Mouse (Mus musculus): ENCODE data around the gene Myh10. TPM values are rescaled to one million over a fixed set of nuclear protein-coding genes. Genes with fewer than 3 reads are reported as not detected.
"Not testable (repeated sequence)": the region's sequence is repeated elsewhere in the genome, so short reads cannot be mapped to it uniquely, and the experiment has no call there.

Myh10 gene
- total RNA-seq, 2 experiments from 2014 or later, result 140 to 143 TPM

DNA sequence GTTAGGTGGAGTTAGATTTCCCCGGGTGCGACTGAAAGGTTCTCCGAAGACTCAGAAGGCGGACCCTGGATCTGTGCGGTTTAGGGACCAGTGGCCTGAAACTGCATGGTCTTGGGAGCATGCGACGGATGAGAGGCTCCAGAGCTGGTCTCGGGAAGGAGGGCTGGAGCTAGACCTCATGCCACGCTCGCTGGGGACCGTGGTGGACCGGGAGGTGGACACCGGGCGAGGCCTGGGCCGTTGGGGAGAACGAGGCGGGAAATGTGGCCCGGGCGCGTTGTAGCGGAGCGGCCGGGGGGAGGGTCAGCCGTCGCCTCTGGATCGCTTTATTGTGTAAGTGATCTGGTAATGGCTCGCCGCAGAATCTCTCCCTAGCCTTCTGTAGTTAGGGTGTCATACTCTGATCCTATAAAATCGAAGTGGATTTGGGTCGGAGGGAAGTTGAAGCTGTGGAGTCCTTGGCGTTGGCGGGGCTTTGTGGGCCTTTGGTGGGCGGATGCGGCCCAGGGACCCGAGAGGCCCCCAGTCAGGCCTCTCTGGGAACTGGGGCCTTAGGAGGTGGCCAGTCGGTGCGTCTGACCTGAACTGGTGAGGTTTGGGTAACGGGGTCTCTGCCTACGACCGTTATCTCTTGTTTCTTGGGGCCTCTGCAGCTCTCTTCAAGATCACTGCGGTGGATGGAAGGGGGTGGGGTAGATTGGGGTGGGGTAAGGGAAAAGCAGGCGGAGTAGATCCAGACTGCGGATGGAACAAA, 1.5 kb downstream of the Myh10 start:
- peak; percentile 37 to 46 for DNase-seq

DNA sequence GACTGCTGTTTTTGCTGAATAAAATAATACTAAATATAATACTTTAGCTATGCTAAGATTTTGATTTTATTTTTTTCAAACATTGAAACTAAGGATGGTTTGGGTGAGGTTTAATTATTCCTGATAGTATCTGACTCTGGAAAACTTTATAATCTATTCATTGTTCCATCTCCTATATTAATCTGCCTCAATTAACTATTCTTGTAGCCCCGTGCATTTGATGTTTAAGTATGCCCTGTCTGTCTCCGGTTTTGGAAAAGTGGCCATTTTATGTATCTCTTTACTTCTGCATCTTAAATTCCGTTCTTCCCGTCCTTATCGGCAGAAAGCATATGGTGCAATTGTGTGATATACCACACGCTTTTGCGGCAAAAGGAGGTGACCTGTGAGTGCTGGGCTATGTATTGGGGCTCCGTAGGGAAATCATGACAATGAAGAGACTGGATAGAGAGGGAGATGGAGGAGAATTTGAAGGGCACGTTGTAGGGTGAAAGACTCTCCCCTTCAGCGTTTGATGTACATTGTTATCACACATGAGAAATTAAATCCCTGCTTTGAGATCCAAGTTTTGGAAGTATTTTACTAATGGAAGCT, 2.2 kb downstream of the Myh10 start:
- DNase-seq, result no peak

DNA sequence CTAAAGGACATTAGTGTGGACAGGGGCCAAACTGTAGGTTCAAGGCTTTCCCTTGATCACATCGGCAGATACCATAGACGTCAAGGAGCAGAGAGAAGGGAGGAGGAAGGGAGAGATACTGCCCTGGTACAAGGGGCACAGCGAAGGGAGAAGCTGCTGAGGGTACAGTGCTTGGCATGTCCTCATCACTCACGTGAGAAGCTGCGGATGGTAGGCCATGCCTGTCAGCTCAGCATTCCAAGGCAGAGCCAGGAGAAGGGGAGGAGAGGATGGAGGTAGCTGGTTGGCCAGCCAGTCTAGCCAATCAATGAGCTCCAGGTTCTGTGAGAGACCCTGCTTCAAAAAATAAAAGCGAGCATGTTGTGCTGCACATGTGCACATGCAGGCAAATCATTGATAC, 11.0 kb downstream of the Myh10 start:
- DNase-seq, result no peak

DNA sequence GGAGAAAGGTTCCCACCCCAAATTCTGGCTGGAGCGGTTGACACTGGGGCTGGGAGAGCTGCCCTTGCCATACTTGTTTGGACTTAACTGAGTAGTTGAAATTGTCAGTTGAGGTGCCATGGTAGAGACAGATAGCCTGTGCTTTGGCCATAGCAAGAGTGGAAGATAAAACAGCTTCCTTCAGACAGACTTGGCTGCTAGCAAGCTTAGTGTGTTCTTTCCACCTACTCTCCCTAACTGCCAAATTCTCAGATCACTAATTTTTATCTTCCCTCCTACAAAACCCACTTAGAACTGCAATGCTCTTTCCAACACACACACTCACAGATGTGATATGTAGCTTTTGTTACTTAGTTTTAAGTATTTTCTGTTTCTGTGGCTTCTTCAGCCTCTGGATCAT, 12.0 kb downstream of the Myh10 start:
- DNase-seq, result no peak

DNA sequence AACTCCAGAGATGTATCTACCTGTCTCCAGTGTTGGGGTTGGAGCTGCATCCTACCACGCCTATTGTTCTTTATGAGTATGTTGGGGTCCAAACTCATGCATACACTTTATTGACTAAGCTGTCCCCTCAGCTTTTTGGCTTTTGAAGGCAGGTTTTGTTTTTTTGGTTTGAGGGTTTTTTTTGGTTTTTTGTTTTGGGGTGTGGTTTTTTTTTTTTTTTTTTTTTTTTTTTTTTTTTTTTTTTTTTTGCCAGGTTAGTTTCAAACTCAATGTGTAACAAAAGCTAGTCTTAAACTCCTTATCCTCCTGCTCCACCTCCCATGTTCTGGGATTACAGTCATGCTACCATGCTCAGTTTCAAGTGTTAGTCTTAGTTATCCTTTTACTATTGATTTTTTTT, 12.9 kb downstream of the Myh10 start:
- no peak for DNase-seq

DNA sequence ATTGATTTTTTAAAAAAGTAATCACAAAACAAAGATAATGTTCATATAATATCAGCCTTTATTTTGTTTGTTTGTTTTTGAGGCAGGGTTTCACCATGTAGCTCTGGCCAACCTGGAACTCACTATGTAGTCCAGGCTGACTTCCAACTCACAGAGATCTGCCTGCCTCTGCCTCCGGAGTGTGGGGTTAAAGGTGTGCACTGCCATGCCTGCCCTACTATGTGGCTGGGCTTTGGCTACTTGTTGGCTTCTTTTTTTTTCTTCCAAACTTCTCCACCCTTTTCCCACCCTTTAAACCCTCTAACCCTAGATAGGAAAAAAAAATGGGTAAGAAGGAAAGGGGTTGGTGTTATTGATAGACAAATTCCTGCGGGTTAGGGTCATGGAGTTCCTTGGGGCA, 13.5 kb downstream of the Myh10 start:
- no peak for DNase-seq

DNA sequence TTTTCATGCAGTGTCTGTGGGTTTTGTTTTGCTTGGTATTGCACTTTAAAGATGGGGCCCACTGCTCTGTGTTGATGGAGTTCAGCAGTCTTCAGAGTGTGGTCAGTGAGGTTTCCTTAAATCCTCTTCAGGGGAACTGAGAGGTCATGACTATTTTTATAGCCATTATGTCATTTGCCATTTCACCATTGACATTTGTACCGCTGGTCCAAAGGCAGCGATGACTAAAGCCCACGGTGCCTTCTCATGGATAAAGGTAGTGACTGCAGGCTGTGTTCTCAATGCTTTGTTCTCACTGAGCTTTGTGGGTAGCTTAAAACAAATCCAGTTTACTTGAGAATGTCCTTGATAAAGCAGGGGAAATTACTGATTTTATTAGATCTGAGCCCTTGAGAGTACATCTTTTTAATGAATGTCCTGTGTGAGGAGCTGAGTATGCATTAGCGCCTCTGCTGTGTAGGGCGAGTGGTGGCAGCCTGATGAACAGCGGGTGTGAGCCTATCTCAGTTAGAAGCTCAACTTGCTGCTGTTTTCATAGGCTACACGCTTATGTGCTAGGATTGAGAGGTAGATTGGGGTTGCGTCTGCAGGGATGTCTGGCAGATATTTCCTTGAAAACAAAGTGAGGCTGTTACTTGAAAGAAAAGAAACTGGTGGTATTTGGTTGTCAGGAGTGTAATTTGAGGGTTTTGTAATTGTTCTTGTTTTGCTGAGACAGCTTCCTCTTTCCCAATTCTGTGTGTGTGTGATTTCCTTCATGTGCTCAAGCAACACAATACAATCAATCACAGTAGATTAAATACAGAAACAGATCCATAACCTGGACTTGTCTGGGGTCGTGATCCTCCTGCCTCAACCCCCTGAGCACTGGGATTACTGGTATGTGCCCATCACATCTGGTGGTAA, 15.4 kb downstream of the Myh10 start:
- no peak for DNase-seq

DNA sequence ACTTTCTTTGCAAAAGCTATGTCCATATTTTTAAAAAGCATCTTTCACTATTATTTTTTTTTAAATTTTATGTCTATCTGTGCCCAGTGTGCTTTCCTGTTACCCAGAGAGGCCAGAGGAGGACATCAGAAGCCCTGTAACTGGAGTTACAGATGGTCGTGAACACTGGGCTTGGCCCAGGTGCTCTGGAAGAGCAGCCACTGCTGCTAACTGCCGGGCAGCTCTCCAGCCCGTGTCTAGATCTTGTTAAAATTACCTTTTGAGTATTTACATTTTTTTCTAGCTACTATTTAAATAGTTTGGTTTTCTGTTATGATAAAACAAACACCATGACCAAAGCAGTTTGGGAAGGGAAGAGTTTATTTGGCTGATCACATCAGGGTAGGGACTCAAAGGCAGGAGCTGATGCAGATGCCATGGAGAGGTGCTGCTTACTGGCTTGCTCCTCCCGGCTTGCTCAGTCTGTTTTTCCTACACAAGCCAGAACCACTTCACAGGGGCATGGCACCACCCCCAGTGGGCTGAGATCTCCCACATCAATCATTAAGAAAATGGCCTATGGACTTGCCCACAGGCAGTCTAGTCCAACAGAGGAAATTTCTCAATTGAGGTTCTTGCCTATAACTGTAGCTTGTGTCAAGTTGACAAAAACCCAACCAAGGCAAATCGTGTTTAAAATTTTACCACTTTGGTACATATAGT, 16.7 kb downstream of the Myh10 start:
- DNase-seq, result no peak

DNA sequence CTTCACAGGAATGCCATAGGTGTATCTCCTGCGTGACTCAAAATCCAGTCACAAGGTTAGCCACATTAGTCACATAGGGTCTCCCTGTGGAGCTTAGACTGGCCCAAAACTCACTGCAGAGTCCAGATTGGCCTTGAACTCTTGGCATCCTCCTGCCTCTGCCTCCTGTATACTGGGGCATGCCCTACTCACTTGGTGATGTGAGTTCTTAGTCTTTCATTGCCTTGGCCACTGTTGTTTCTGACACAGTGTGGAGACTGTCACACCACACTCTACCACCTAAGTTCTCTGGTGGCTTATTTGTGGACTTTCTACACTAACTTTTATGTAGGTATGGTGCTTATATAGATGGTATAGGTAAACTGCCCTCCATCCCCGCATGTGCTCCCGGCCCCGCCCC, 24.8 kb downstream of the Myh10 start:
- DNase-seq, result no peak

DNA sequence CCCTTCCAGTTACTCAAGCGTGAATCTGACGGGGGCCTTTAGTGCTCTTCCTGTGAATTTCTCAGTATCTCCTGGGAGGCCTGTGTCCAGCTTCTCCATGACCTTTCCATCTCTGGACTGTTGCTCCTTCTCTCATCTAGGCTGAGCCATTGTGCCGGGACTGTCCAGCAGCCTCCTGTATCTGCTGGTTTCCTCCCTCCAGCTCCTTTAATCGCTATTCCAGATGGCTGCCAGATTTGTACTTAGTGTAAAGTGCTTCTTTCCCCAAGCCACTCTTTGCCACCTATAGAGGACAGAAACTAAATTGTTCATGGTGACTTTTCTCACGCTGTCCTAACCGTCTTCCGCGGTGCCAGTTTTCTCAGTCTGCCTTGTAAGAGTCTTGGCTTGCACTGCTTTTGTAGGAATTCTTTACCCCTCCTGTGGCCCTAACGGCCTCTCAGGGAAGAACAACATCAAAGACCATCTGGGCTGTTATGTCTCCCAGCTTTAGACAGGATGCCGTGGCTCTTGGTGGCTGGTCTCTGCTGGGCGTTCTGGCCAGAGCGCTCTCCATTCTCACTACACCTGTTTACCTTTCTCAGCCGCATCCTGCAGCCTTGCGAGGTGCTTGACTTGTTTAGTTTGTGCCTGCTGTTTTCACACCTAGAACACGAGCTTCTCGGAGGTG, 25.9 kb downstream of the Myh10 start:
- no peak for DNase-seq

DNA sequence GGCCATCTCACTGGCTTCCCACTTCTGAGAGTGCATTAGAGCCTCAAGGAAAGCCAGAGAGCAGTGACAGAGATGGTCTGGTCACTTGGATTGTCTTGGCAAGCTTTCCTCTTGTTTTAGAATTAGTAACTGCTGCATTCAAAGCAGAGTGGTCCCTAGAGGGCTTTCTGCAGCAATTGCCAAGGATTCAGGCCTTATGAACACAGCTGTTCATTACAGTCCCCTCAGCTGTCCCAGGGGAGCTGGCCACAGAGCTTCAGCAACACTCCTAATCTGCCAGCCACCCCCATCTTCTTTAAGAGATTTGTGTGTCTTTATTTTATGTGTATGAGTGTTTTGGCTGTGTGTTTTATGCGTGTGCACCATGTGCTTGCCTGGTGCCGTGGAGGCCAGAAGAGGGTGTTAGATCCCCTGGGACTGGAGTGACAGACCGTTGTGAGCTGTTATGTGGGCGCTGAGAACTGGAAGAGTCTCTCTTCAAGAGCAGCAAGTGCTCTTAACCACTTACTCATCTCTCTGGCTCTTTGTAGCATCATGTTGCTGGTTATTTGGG, 27.8 kb downstream of the Myh10 start:
- DNase-seq, result no peak

DNA sequence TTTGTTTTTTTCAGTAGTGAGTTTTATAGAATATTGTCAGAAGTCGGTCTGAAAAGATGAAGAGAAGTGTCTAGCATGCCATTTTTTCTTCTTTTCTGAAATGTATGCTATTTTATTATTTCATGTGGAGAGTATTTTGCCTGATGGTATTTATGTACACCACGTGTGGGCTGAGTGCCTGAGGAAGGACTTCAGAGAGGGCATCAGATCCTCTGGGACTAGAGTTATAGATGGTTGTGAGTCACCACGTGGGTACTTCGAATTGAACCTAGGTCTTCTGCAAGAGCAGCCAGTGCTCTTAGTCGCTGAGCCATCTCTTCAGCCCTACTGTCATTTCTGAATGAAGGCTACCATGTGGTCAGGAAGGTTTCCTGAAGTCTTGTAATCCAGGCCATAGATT, 28.4 kb downstream of the Myh10 start:
- DNase-seq, result no peak

DNA sequence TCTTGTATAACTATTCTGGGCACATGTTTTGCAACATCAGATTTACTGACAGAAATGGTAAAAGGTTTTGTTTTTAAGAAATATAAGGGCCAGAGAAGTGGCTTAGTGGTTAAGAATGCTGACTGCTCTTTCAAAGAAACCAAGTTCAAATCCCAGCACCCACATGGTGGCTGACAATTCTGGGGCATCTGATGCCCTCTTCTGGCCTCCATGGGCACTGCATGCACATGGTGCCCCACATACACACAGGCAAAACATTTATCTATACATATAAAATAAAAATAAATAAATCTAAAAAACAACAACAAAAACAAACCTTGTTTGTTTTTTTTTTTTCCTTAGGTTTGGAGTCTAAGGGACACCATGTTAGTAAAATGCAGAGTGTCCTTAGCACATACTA, 32.8 kb downstream of the Myh10 start:
- no peak for DNase-seq

DNA sequence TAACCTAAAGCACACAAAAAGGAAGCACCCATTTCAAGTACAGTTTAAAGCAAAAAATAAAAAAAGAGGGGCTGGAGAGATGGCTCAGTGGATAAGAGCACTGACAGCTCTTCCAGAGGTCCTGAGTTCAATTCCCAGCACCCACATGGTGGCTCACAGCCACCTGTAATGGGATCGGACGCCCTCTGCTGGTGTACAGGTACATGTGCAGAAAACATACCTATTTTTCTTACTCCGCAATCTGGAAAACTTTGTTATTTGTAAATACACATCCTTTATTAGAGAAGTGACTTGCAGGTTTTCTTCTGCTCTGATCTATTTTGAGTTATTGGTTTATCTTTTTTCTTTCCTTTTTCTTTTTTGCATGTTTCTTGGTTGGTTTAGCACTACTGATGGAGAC, 37.3 kb downstream of the Myh10 start:
- no peak for DNase-seq

DNA sequence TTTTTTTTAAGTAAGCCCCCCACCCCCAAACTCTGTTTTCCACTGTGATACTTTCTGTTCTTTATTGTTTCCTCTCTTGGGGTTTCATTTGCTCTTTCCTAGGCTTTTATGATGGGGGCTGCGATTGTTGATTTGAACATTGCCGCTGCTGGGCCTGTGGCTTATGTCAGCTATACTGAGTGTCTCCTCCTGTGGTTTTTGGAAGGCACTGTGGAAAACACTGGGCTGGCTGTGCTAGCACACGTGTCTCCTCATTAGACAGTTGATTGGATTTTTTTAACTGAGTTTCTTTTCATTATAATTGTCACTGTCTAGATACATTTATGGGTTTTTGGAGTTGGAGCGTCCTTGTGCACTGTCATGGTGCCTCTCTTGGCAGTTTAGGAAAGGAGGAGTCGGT, 39.4 kb downstream of the Myh10 start:
- no peak for DNase-seq

DNA sequence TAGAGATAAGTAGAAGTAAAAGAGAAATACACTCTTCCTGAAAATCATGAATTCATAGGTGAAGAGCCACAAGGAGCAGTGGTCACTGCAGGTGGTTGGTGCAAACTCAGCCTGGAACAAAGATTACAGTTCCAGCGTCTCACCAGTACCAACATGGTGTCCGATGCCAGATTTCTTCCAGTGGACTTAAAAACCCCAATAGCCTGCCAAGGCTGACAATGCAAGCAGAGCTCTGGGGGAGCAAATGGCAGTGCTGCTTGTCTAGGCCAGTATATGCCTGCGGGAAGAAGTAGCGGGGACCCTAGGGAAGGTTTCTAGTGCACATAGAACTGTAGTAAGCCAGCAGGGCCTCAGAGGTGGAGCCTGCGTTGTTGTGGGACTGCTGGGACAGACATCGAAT, 40.7 kb downstream of the Myh10 start:
- DNase-seq, result no peak

DNA sequence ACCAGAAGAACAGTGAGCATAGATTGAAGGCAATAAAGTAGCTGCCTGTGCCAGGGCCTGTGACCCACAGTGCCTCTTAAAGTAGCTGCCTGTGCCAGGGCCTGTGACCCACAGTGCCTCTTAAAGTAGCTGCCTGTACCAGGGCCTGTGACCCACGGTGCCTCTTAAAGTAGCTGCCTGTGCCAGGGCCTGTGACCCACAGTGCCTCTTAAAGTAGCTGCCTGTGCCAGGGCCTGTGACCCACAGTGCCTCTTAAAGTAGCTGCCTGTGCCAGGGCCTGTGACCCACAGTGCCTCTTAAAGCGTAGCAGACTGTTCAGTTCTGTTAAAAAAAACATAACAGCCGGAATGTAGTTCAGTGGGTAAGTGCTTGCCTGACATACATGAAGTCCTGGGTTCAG, 42.0 kb downstream of the Myh10 start:
- not testable (repeated sequence) for DNase-seq

DNA sequence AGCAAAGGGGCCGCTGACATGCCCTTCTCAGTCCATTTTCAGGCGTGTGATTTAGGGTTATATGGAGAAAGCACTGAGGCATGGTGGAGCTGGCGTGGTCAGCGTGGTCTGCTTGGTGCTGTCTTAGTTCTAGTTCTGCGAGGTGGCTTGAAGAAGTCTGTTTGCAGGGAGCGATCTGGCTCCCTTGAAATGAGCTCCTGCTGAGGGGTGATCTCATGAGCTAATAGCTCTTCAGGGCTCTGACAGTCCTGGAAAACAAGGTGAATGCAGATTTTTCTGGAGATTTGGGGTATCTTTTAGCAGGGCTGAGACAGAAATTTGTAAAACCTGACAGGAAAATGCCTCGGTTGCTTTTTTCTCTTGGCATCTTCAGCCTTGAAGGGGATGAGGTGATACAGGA, 48.1 kb downstream of the Myh10 start:
- no peak for DNase-seq

DNA sequence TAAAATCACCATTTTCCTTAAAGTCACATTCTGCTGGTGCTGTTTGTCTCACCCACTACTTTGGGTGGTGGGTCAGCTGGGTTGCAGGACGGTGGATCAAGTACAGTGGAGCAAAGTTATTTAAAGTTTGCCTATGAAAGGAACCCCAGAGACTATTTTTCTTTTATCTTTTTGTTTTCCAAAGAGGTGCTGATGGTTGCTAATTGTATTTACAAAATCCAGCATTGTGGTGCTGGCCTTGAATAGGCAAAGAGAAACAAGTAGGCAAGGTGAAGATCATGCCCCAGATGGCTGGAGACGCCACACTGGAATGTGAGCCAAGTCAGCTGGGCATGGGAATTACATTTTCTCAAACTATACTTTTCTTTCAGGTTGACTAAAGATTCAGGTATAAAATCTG, 51.3 kb downstream of the Myh10 start:
- DNase-seq, result no peak

DNA sequence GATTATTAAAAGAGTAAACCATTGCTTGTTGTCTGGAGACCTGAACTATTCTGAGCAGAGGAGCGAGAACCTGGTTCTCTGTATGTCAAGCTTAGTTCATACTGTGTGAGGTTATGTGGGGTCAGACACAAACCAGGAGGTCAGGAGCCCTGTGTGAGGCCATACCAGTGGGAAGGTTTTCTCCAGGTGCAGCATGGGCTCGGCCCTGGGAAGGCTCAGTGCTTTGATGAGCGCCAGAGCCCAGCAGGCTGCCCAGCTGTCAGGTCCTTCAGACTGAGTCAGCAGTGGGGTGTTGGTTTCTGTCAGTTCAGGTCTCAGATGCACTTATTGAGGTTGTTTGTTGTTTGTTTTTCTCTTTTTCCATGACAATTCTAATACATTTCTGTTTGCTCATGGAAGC, 52.8 kb downstream of the Myh10 start:
- no peak for DNase-seq

DNA sequence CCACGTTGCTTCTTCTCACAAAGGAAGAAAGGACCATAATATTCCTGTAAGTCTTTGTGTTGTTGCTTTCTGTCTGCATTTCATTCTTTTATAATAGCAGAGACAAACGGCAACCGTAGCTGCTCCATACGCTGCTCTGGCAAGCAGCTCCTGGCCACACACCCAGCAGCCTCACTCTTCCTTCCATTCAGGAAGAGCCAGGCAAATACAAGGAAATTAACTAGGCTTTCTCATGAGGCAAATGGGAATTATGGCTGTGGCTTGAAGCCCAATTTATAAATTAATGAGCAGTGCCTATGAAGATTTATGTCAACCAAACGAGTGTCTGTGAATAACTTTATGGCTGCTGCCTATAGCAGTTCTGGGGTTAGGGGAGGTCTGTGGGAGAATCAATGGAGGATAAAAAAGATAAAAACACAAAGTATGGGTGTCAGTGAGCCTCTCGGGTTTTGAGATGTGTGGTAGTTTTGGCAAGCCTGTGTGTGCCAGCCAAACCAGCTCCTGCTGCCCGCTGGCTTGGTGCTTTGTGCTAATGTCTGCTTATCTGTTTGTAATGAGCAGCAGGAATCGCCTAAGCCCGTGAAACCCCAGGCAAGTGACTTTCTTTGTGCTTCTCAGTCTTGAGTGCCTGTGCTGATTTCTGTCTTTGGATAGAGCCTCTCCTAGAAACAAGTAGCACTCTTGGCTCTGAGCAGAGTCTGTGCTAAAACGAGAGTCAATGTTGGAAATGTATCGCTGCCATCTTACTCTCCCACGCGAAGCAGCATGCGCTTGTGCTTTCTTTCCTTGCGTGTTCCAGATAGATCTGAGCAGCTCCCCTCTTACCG, 54.2 kb downstream of the Myh10 start:
- DNase-seq, result no peak

Measured in layer of hippocampus, postnatal 36 days (tissue).